Mouse (Mus musculus): ENCODE measurements around the gene Mob1a. TPM values are rescaled to one million over a fixed set of nuclear protein-coding genes. Genes with fewer than 3 reads are reported as not detected.
A peak's percentile ranks its signal among the peaks of the same experiment; 100 is the strongest.
"Not testable (repeated sequence)": the region's sequence is repeated elsewhere in the genome, so short reads cannot be mapped to it uniquely, and the experiment has no call there.

Mob1a gene
- total RNA-seq, 2 experiments from 2014 or later: 22.0 to 22.4 TPM

DNA sequence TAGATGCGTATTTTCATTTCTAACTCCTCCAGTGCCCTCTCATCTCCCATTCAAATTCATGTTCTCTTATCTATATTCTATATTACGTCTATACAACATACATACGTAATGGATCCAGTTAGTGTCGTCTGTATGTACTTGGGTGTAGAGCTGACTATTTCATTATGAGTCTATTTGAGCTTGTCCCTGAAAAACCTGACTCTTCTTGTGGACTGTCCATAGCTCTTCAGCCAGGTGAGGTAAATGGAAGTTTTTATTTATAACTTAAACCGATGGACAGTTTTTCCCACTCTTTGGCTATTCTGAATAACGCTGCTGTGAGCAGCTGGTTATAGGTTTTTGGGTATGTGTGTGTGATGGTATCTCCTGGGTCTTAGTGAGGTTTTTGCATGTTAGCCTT lies 945 bp downstream of the Mob1a start:
- intact Hi-C loops (cut with DNase I): loop anchor here (5.0 kb wide), 1 partner anchor 114 kb away; no protein-coding TSS in a partner anchor
- no peak for DNase-seq (ENCODE audit: low spot score in 2 of 2)

DNA sequence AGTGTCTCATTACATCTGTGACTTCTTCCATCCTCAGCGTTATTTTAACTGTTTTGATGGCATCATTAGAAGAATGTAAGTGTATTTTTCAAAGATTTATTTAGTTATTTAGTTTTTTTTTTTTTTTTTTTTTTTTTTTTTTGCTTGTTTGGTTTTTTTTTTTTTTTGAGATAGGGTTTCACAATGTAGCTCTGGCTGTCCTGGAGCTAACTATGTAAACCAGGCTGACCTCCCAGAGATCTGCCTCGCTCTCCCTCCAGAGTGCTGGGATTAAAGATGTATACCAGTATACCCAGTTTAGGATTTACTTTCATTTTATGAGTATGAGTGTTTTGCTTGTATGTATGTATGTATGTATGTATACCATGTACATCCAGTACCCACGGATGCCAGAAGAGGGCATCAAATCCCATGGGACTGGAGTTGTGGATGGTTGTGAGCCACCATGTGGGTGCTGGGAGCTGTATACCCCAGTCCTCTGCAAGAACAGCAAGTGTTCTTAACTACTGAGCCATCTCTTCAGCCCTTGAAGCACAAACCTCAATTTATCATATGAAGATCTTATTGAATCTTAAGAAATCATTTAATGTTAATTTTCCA lies 1.9 kb downstream of the Mob1a start:
- no peak for DNase-seq (ENCODE audit: low spot score in 2 of 2)
- intact Hi-C loops (cut with DNase I): loop anchor here (5.0 kb wide), 1 partner anchor 115 kb away; no protein-coding TSS in a partner anchor

DNA sequence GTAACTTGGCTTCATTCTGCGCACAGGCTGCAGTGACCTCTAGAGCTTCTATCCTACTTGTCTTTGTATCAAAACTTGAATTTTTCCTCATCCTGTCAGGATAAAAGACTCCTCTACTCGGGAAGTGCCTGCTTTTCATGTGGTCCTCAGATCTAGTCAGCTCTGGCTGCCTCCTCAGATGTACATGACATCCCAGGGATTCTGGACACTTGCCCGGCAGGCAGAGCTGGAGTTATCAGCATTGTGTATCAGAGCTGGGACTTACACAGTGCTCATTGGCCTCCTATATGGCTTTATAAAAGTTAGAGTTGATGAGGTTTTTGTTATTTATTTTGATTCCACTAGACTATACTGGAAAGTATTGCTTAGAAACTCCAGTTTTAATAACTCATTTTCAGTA lies 15.6 kb downstream of the Mob1a start:
- DNase-seq (ENCODE audit: low spot score in 2 of 2): no peak
- intact Hi-C loops (cut with DNase I): no loop called here

DNA sequence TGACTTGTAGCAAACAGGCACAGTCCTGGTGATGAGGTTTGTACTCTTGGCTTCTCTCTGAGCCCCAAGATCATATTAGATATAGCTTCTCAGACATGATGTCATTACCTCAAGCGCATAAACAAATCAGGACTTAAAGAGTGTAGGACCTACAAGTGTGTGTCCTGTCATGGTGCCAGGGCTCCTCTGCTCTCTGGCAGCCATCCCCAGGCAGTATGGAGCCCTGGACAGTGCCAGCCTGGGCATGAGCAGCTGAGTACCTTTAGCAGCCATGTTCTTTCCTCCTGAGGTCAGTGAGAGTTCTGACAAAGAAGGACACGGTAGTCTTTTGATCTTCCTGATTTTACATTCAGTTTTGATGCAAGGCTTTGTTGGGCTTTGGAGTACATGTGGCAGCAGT lies 17.1 kb downstream of the Mob1a start:
- intact Hi-C loops (cut with DNase I): no loop called here
- no peak for DNase-seq (ENCODE audit: low spot score in 2 of 2)

- intact Hi-C loops (cut with DNase I); DNase-seq (ENCODE audit: low spot score in 2 of 2): not testable (repeated sequence)
Observed at GRCm38 (mm10) chr6:83345285-83345684, 19.5 kb downstream of the Mob1a start.

DNA sequence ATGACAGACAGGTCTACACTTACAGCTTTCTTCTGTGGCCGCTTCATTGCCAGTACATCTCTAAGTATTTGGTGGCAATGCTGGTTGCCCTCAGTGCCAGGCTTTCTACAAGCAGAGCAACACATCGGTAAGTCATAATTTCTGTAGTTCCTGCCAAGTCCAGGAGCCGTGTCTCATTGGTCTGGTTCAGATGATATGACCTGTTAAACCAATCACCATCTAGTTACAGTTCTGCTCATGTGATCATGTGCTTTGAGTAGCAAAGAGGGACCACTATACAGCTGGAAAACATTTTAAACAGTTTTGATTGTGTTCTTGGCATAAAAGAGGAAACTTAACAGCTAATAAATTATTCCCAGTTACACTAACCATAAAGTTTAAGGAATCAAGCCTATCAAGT lies 22.1 kb downstream of the Mob1a start:
- intact Hi-C loops (cut with DNase I): loop anchor here (2.0 kb wide), 1 partner anchor 133 kb away; no protein-coding TSS in a partner anchor
- no peak for DNase-seq (ENCODE audit: low spot score in 2 of 2)

GRCm38 (mm10) chr6:83348873-83349272 lies 23.1 kb downstream of the Mob1a start, which contains the start of gene Bola3:
Gene Bola3, plus strand, starts transcription at chr6:83349147.
- no peak for DNase-seq (ENCODE audit: low spot score in 2 of 2)
- intact Hi-C loops (cut with DNase I): loop anchor here (2.0 kb wide), 1 partner anchor 134 kb away; no protein-coding TSS in a partner anchor

DNA sequence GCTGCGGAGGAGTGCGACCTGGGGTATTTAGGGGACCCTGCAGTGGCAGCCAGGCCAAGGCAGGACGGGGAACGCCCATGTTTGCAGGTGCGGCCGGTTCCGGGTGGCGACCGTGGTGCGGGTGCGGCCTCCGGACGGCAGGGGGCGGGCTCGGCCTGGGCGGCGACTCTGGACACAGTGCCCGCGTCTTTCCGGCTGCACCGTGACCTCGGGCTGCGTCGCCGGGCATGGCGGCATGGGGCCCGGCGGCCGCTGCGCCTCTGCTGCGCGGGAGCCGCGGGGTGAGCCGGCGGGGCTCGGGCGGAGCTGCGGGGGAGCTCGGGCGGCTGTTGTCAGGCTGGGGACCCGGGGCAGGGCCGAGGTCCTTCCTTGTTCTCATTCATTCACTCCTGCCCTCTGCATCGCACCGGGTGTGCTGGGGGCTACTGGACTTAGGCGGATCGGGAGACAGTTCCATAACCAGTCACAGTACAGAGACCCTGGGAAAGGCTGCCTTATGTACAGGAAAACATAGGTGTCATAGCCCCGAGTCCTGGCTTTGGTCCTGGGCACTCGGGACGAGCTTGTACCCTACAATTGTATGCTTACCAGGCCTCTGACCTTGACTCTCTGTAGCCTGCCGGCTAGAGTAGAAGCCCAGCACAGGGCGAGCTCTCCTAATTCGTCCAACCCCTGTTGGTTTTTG lies 23.6 kb downstream of the Mob1a start:
- DNase-seq (ENCODE audit: low spot score in 2 of 2): peak; percentile 80 to 86
- intact Hi-C loops (cut with DNase I): loop anchor here (2.0 kb wide), 1 partner anchor 135 kb away; no protein-coding TSS in a partner anchor

- no peak for DNase-seq (ENCODE audit: low spot score in 2 of 2)
- intact Hi-C loops (cut with DNase I): loop anchor here (5.0 kb wide), 1 partner anchor 322 kb away; no protein-coding TSS in a partner anchor
Observed at GRCm38 (mm10) chr6:83350172-83350571, 24.4 kb downstream of the Mob1a start.

DNA sequence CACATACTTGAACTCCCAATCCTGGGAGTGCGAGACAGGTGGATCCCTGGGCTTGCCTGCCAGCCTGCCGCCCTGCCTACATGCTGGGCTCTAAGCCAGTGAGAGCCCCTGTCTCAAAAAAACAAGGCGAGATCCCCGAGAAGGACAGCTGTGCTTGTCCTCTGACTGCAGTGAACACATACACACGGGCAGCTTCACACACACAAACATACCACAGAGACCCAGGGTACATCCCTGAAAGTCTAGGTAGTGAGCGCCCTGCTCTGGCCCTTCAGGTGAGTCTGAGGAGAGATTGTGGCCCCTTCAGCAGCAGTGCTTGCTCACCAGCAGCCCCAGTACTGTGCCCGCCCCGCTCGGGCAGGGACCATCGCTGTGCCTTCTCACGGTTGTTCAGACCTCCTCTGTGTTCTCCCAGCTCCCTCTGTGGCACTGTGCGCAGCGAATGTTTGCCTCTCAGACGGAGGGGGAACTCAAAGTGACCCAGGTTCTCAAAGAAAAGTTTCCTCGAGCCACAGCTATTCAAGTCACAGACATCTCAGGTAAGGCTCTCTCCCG lies 25.1 kb downstream of the Mob1a start:
- intact Hi-C loops (cut with DNase I): loop anchor here (5.0 kb wide), 1 partner anchor 321 kb away; no protein-coding TSS in a partner anchor
- no peak for DNase-seq (ENCODE audit: low spot score in 2 of 2)

DNA sequence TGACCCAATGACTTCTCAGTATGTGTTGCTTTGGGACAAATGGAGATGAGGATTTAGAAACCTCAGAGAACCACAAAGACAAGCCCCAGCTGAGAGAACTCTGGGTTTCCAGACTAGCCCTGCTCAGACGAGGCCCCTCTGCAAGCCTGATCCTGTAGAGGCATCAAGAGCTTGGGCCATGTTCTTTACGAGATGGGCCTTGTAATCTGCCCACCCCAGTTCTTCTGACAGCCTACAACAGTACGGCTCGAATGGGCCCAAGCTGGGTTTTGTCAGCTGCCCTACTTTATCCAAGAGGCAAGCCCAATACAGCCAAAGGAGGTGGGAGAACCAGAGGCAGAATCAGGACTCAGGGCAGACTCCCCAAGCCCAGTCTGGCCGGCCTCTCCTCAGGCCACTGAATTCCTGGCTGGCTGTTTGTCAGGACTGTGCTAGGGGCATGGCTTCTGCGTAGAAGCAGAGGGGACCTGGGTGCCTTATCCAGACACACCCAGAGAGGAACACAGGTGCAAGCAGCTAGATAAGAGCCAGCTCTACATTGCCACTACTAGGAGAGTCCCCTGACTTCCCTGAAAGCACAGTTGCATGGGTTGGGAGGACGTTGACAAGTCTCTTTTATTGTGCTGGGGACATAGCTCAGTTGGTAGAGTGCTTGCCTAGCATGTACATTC lies 25.8 kb downstream of the Mob1a start:
- DNase-seq (ENCODE audit: low spot score in 2 of 2): no peak
- intact Hi-C loops (cut with DNase I): loop anchor here (5.0 kb wide), 1 partner anchor 321 kb away; no protein-coding TSS in a partner anchor

GRCm38 (mm10) chr6:83352666-83353410 lies 27.0 kb downstream of the Mob1a start:
- peak in 1 of 2 experiments; percentile 51 for DNase-seq (ENCODE audit: low spot score in 2 of 2)
- intact Hi-C loops (cut with DNase I): loop anchor here (5.0 kb wide), 1 partner anchor 319 kb away; no protein-coding TSS in a partner anchor

GRCm38 (mm10) chr6:83354856-83355781 lies 29.3 kb downstream of the Mob1a start:
- no peak for DNase-seq (ENCODE audit: low spot score in 2 of 2)
- intact Hi-C loops (cut with DNase I): loop anchor here (5.0 kb wide), 2 partner anchors 212 to 317 kb away; no protein-coding TSS in a partner anchor

DNA sequence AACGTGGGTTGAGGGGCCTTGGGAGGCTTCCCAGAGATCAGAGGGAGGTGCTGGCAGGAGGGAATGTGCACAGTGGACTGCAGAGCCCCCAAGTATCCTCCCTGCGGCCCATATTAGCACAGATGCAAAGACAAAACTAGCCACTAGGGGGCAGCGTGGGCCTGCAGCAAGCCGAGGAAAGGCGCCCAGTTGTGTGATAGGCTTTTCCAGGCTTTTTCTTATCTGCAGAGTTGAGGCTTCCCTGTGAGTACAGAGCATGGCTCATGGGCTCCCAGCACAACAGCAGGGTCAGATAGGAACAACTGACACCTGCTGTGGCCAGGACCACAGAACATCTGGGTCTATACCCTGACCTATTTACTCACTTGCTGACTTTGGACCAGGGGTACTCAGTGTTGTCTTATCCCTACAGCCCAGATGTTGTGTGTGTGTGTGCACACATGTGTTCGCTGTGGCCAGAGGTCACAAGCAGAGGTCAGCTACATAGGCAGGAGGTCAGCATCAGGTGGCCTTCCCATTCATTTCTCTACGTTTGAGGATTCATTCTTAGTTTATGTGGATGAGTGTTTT lies 30.8 kb downstream of the Mob1a start:
- intact Hi-C loops (cut with DNase I): loop anchor here (1.0 to 5.0 kb wide), 2 partner anchors 156 to 211 kb away; no protein-coding TSS in a partner anchor
- DNase-seq (ENCODE audit: low spot score in 2 of 2): peak; percentile 84 to 89

GRCm38 (mm10) chr6:83357436-83357835 lies 31.6 kb downstream of the Mob1a start:
- no peak for DNase-seq (ENCODE audit: low spot score in 2 of 2)
- intact Hi-C loops (cut with DNase I): loop anchor here (5.0 kb wide), 1 partner anchor 210 kb away; no protein-coding TSS in a partner anchor

- intact Hi-C loops (cut with DNase I): no loop called here
- no peak for DNase-seq (ENCODE audit: low spot score in 2 of 2)
Observed at GRCm38 (mm10) chr6:83361523-83362248, 35.9 kb downstream of the Mob1a start.

GRCm38 (mm10) chr6:83363075-83363474 lies 37.3 kb downstream of the Mob1a start:
- DNase-seq (ENCODE audit: low spot score in 2 of 2): no peak
- intact Hi-C loops (cut with DNase I): no loop called here

Measured in left cerebral cortex, postnatal 14 days (tissue).